Mouse (Mus musculus) forebrain, embryonic 16.5 days (tissue): ENCODE measurements around the gene Krt28. TPM values are rescaled to one million over a fixed set of nuclear protein-coding genes. Genes with fewer than 3 reads are reported as not detected.

ENCODE experiments used
- ATAC-seq: fragments of 200-750 bp; cut with Nextera tagmentation; 2 replicates; pipeline ENCODE4 v1.8.0; 2017; ENCODE audit warnings: mild to moderate bottlenecking, moderate library complexity
- H3K27ac ChIP-seq: fragments of 300-500 bp; sonication (generic); 2 replicates; pipeline ENCODE4 v1.5.1; 2014; ENCODE audit warnings: low read length, control low read depth
- H3K27me3 ChIP-seq: fragments of 300-500 bp; sonication (generic); replicated peaks from 2 replicates; pipeline ENCODE4 v1.6.1; 2014; ENCODE audit warnings: low read length; ENCODE audit not compliant: control insufficient read depth, insufficient read depth
- H3K36me3 ChIP-seq: fragments of 300-500 bp; sonication (generic); 2 replicates; pipeline ENCODE4 v1.6.1; 2014; ENCODE audit not compliant: control insufficient read depth, insufficient read depth
- H3K4me1 ChIP-seq: fragments of 300-500 bp; sonication (generic); replicated peaks from 2 replicates; pipeline ENCODE4 v1.6.1; 2014; ENCODE audit warnings: low read length; ENCODE audit not compliant: control insufficient read depth, insufficient read depth
- H3K4me2 ChIP-seq: fragments of 300-500 bp; sonication (generic); 2 replicates; pipeline ENCODE4 v1.6.1; 2014; ENCODE audit warnings: mild to moderate bottlenecking, low read length, control low read depth
- H3K4me3 ChIP-seq: fragments of 300-500 bp; sonication (generic); replicated peaks from 2 replicates; pipeline ENCODE4 v1.5.1; 2014; ENCODE audit warnings: mild to moderate bottlenecking, low read length, control low read depth
- H3K9ac ChIP-seq: fragments of 300-500 bp; sonication (generic); replicated peaks from 2 replicates; pipeline ENCODE4 v1.6.1; 2014; ENCODE audit warnings: low read depth, low read length, control low read depth
- H3K9me3 ChIP-seq: fragments of 300-500 bp; sonication (generic); 2 replicates; pipeline ENCODE4 v1.6.1; 2016; ENCODE audit warnings: low read length; ENCODE audit not compliant: control insufficient read depth
- WGBS: fragments of 180-500 bp; shearing (Covaris S2); extraction: QIAGEN DNeasy Blood & Tissue Kit; methylation state at CpG from one replicate; pipeline ENCODE4 v1.1.7; 2014; 5-methylcytosine and 5-hydroxymethylcytosine counted together
- polyA plus RNA-seq: library from polyadenylated mRNA; unstranded; fragments of >200 nt; fragmentation: Nextera tagmentation; extraction: Ambion mirVana; gene quantifications from 2 replicates; pipeline ENCODE4 v1.2.1, GENCODE M21; 2015

Krt28 gene
- not detected in 2 replicates for polyA plus RNA-seq

DNA sequence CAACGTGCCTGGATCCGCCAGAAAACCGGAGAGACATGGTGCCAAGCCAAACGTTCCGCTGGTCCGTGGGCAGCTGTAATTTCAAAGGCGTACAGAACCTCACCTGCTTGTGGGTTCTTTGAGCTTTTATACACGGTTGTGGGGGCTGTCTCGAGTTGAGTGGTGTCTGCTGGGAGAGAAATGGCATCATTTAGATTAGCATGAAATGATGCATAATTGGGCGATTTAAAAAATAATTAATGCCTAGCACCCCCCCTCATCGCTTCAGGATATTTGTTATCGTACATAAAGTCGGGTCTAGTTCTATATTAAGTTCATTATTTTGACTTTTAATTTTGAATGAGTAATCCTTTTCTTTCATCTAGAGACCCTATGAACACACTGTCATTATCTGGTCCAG lies at the start of gene Krt28:
Gene Krt28 (minus strand): TSS at position 101 of the 400 bp plus-strand sequence.
- H3K4me2 ChIP-seq = no peak within 1 kb of the TSS
- H3K36me3 ChIP-seq = no peaks in the 10 kb centered on the region
- H3K4me1 ChIP-seq = no peaks in the 10 kb centered on the region
- H3K4me3 ChIP-seq = no peak within 1 kb of the TSS
- no peaks in the 10 kb centered on the region for H3K27me3 ChIP-seq
- no peak for ATAC-seq
- WGBS = 81% methylated on average over 13 of the region's 13 CpGs
- no peak within 1 kb of the TSS for H3K9ac ChIP-seq
- H3K9me3 ChIP-seq = no peaks in the 10 kb centered on the region
- H3K27ac ChIP-seq = no peak within 1 kb of the TSS

GRCm38 (mm10) chr11:99422159-99422558 lies 47.5 kb upstream of the Krt28 start, which contains the start of gene Krt12:
TSS of gene Krt12 (minus strand) at chr11:99422259.
- H3K4me1 ChIP-seq = no peaks in the 10 kb centered on the region
- 92% methylated on average over 10 of the region's 10 CpGs for WGBS
- no peaks in the 10 kb centered on the region for H3K9me3 ChIP-seq
- H3K27ac ChIP-seq = no peak within 1 kb of the TSS
- ATAC-seq = no peak
- no peaks in the 10 kb centered on the region for H3K36me3 ChIP-seq
- no peak within 1 kb of the TSS for H3K4me3 ChIP-seq
- no peak within 1 kb of the TSS for H3K9ac ChIP-seq
- H3K27me3 ChIP-seq = no peaks in the 10 kb centered on the region
- H3K4me2 ChIP-seq = no peak within 1 kb of the TSS

DNA sequence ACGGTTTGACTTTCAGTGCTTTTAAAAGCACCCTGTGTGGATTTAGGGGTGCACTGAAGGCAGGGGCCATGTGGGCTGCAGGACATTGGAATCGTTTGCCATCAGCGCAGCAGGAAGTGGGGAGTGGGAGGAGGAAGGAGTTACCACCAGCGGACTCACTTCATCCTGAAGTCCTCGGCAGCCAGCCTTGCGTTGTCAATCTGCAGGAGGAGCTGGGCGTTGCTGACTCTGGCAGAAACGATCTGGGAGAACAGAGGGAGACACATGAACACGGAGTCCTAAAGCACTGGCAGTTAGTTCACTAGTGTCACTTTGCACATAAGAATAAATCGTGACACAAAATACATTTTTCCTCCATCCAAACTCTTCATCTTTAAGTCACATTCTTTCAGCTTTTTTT lies 45.9 kb upstream of the Krt28 start:
- no peak for ATAC-seq
- WGBS = 57% methylated on average over 10 of the region's 10 CpGs

DNA sequence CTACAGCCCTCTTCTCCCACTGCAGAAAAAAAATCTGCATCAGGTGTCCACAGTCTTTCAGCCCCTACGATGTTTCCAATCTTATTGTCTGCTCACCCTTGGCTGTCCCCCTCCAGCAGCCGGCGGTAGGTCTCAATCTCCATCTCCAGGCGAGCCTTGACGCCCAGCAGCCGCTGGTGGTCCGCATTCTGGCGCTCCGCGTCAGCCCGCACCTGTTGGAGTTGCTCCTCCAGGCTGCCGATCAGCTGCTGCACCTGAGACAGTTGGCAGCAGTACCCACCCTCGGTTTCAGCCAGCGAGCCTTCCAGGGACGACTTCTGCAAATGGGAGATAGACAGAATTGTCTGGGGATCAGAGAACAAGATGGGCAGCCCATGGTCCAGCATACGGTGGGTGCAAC lies 43.1 kb upstream of the Krt28 start:
- H3K9ac ChIP-seq = no peak overlapping the region
- H3K27me3 ChIP-seq = no peaks in the 10 kb centered on the region
- no peaks in the 10 kb centered on the region for H3K4me1 ChIP-seq
- no peak overlapping the region for H3K27ac ChIP-seq
- H3K36me3 ChIP-seq = no peaks in the 10 kb centered on the region
- H3K4me3 ChIP-seq = no peak overlapping the region
- no peak for ATAC-seq
- 66% methylated on average over 16 of the region's 16 CpGs for WGBS
- H3K9me3 ChIP-seq = no peaks in the 10 kb centered on the region
- H3K4me2 ChIP-seq = no peak overlapping the region

More for the DNA sequence above, 45.9 kb upstream of the Krt28 start:
- no peak overlapping the region for H3K4me2 ChIP-seq
- no peaks in the 10 kb centered on the region for H3K4me1 ChIP-seq
- no peak overlapping the region for H3K4me3 ChIP-seq
- H3K36me3 ChIP-seq = no peaks in the 10 kb centered on the region
- H3K9me3 ChIP-seq = no peaks in the 10 kb centered on the region
- no peaks in the 10 kb centered on the region for H3K27me3 ChIP-seq
- H3K9ac ChIP-seq = no peak overlapping the region
- no peak overlapping the region for H3K27ac ChIP-seq

DNA sequence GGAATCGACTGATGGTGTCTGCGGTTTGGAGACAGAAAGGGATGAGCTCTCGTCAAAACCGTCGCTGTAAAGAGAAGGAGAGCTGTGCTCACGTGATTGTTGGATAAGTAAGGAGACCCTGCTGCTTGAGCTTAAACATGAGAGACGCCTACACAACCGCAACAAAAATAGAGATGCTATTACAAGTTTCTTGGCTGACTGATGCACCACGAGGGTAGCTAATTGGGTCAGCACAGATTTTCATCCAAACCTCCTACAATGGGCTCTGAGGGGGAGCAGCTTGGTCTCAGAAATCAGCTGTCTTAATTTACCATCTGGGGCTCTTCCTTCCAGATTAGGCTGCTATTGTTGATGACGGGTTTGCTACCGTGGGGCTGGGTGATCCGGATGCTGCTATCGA lies 42.2 kb upstream of the Krt28 start:
- WGBS = 66% methylated on average over 13 of the region's 13 CpGs
- no peaks in the 10 kb centered on the region for H3K36me3 ChIP-seq

DNA sequence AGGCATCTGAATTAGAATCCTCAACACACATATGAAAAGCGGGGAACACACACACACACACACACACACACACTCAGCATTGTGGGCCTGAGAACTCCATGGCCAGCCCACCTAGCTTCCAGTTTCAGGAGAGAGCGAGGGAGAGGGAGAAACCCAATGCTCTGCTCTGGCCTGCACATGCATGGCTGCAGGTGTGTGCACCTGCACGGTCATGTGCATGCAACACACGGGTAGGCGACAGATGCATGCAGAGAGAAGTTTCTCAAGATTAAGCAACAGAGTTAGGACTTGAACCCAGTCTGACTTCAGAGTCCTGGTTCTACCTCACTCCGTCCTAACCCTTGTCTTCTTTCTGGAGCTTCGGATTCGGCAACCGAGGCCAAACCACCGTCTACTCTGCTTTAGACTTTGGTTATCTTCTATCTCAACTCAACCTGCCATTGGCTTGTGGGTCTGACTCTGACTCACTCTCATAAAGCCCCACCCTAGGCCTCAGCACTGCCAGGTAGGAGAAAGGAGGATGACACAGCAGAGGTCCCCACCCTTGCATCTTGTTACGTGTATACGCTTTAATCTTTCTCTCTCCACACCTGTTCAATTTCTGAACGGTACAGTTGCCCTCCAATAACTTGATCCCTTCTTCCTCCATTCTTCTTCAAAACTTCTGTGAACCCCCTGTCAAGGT lies 39.9 kb upstream of the Krt28 start:
- H3K27me3 ChIP-seq = no peaks in the 10 kb centered on the region
- no peak overlapping the region for H3K4me2 ChIP-seq
- no peaks in the 10 kb centered on the region for H3K9me3 ChIP-seq
- H3K4me3 ChIP-seq = no peak overlapping the region
- no peaks in the 10 kb centered on the region for H3K36me3 ChIP-seq
- H3K4me1 ChIP-seq = no peaks in the 10 kb centered on the region
- ATAC-seq = no peak
- no peak overlapping the region for H3K27ac ChIP-seq
- 92% methylated on average over 13 of the region's 13 CpGs for WGBS
- no peak overlapping the region for H3K9ac ChIP-seq

More for the DNA sequence above, 42.2 kb upstream of the Krt28 start:
- Histone ChIP-seq H3K4me2 (no peak overlapping the region), H3K4me3 (no peak overlapping the region), H3K9me3 (no peaks in the 10 kb centered on the region), H3K27ac (no peak overlapping the region), H3K9ac (no peak overlapping the region), H3K4me1 (no peaks in the 10 kb centered on the region), H3K27me3 (no peaks in the 10 kb centered on the region)
- ATAC-seq = no peak

- Histone ChIP-seq H3K27ac (no peak overlapping the region), H3K9me3 (no peaks in the 10 kb centered on the region), H3K9ac (no peak overlapping the region), H3K36me3 (no peaks in the 10 kb centered on the region), H3K4me2 (no peak overlapping the region), H3K4me3 (no peak overlapping the region), H3K27me3 (no peaks in the 10 kb centered on the region), H3K4me1 (no peaks in the 10 kb centered on the region)
- no peak for ATAC-seq
- WGBS = 19% methylated on average over 6 of the region's 6 CpGs
These were observed 38.5 kb upstream of the Krt28 start for GRCm38 (mm10) chr11:99413247-99413646.

- Histone ChIP-seq H3K27ac (no peak overlapping the region), H3K27me3 (no peaks in the 10 kb centered on the region), H3K4me2 (no peak overlapping the region), H3K36me3 (no peaks in the 10 kb centered on the region), H3K9me3 (no peaks in the 10 kb centered on the region), H3K4me1 (no peaks in the 10 kb centered on the region), H3K9ac (no peak overlapping the region), H3K4me3 (no peak overlapping the region)
- no peak for ATAC-seq
- 75% methylated on average over 10 of the region's 10 CpGs for WGBS
These were observed 31.5 kb upstream of the Krt28 start for GRCm38 (mm10) chr11:99406186-99406585.

GRCm38 (mm10) chr11:99399956-99400549 lies 25.4 kb upstream of the Krt28 start:
- no peak overlapping the region for H3K4me3 ChIP-seq
- ATAC-seq = no peak
- H3K9me3 ChIP-seq = no peaks in the 10 kb centered on the region
- no peaks in the 10 kb centered on the region for H3K27me3 ChIP-seq
- H3K36me3 ChIP-seq = no peaks in the 10 kb centered on the region
- no peak overlapping the region for H3K9ac ChIP-seq
- WGBS = 88% methylated on average over 13 of the region's 13 CpGs
- H3K4me2 ChIP-seq = no peak overlapping the region
- H3K27ac ChIP-seq = no peak overlapping the region
- H3K4me1 ChIP-seq = no peaks in the 10 kb centered on the region
